Mouse (Mus musculus) right cerebral cortex, postnatal 14 days (tissue): Measurements from ENCODE around the gene Gm7298.
"Not testable (repeated sequence)": the region's sequence is repeated elsewhere in the genome, so short reads cannot be mapped to it uniquely, and the experiment has no call there.

ENCODE experiments used
- DNase-seq: peaks from one replicate; pipeline ENCODE4 v3.0.0; 2022

Gene Gm7298

DNA sequence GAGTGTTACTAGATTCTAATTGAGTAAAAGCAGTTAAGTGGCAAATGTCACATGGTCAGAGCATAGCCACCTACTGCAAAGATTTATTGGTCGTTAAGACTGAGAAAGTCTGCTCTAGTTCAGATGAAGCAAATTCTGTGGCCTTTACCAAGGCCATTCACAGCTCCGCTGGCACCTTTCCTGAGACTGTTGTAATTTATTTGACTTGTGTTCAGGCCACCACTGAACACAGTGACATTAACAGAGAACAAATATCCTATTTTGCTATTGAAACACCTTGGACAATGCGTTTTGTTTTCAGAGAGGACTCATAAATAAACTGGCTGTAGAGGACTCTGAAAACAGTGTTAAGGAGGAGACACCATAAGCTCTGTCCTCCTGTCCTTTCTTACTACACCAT is at the start of gene Gm7298:
Gm7298 (plus strand) TSS at position 301 of the 400 bp plus-strand sequence.
- DNase-seq: no peak

DNA sequence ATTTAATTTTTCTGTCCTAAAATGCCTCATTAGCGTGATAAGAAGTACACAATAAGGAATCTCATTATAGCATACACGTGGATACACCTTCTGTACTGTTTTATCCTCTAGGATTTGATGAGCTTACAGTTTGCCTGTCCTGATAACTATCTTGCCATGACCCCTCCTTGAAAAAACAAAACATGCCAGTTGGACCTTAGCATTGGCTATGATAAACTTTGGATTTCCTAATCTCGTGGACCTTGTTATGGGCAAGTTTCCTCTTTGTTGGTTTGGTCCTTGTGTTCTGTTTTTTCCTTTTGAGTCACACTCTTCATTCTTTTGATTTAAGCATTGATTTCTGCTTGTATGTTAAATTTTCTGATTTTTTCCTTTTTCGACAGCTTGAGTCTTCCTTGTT is 95.3 kb downstream of the Gm7298 start:
- no peak for DNase-seq

DNA sequence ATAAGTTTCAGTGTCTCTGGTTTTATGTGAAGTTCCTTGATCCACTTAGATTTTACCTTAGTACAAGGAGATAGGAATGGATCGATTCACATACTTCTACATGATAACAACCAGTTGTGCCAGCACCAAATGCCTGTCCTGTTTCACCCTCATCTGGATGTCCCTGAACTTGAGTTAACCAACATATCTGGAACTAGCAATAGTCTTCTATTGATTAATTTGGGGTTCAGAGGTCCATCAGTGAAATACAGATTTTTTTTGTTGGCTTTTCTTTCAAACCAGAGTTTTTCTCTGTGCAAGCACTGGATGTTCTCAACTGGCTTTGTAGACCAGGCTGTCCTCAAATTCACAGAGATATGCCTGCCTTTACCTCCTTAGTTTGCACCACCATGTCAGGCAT is 103.6 kb downstream of the Gm7298 start:
- no peak for DNase-seq

DNA sequence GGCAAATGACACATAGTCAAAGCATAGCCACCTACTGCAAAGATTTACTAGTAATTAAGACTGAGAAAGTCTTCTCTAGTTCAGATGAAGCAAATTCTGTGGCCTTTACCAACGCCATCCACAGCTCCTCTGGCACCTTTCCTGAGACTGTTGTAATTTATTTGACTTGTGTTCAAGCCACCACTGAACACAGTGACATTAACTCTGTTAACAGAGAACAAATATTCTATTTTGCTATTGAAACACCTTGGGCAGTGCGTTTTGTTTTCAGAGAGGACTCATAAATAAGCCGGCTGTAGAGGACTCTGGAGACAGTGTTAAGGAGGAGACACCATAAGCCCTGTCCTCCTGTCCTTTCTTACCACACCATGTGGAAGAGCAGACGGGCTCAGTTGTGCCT is 105.5 kb downstream of the Gm7298 start, which contains the start of gene Mug1:
Mug1 (plus strand) TSS at position 271 of the 400 bp plus-strand sequence.
- DNase-seq: not testable (repeated sequence)
